Mouse (Mus musculus): Measurements from ENCODE around the gene Ppp1ca.

The Ppp1ca gene

GRCm38 (mm10) chr19:4231253-4232185 is 39.7 kb downstream of the Ppp1ca start, which contains the start of gene Pold4:
Gene Pold4, plus strand, starts transcription at chr19:4231899.
- DNase-seq (ENCODE audit: low read depth, low spot score), result peak; percentile 93

DNA sequence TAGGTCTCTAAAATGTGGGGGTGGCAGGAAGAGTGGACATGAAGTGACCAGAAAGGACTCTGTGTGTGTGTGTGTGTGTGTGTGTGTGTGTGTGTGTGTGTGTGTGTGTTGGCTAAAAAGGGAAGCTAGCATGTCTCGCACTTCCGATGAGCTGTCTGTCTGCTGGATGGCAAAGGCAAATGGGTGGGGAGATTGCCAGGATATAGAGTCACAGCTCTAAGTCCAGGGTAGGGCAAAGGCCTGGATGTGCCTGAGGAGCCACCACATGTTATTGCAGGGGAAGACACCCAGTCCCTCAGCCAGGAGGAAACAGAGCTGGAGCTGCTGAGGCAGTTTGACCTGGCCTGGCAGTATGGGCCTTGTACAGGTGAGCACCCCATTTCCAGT is 40.3 kb downstream of the Ppp1ca start:
- DNase-seq (ENCODE audit: low read depth, low spot score), result no peak

- no peak for DNase-seq (ENCODE audit: low read depth, low spot score)
Observed at GRCm38 (mm10) chr19:4232651-4233050, 40.8 kb downstream of the Ppp1ca start.

GRCm38 (mm10) chr19:4234548-4234947 is 42.7 kb downstream of the Ppp1ca start:
- no peak for DNase-seq (ENCODE audit: low read depth, low spot score)

DNA sequence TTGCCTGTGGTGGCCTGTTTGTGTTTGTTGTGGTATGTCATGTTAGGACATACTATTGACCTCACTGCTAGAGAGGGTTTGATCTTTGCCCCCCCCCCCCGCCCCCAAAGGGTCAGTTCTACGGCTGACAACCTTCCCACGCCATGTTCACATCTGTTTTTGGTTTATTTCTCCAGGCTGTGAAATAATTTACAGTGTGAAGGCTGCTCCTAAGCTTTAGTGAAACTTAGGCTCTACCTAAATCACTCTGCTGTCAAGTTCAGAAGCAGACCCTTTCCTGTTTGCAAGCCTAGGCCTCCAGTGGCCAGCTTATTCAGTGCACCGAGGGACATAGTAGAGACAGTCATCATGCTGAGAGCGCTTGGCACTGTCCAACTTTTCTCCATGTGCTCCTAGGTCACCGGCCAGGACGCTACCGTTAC is 48.4 kb downstream of the Ppp1ca start:
- DNase-seq (ENCODE audit: low read depth, low spot score), result peak; percentile 74

DNA sequence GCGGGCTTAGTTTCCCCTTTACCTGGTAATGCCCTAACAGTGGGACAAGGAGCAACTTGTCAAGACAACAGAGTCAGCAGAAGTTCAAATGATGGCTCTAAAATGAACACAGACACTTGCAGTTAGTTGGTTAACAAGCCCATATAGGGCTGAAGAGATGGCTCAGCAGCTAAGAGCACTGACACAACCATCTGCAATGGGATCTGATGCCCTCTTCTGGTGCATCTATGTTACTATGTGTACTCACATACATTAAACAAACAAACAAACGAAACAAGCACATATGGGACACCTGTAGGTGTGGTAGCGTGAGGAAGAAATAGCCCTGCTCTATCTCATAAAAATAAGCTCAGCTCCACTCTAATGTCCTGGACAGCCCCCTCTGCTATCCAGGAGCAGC is 50.6 kb downstream of the Ppp1ca start:
- DNase-seq (ENCODE audit: low read depth, low spot score), result no peak

DNA sequence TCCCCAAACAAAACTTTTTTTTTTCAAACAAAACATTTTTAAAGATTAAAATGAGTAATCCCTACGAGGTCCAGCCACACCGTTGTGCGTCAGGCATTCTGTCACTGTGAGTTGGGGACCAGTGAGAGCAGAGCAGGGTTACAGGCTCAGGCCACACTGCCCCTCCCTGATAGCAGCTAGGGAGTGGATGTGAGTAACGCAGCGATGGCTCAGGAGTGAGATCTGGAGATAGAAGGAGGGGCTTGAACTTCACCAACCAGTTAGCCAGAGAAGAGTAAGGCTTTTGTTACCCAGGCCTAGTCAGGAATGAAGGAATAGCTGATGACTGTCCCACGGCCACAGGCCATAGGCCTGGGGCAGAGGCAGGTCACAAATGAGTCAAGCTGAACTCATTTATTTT is 52.9 kb downstream of the Ppp1ca start:
- DNase-seq (ENCODE audit: low read depth, low spot score), result no peak
